Mouse (Mus musculus): ENCODE results near the gene Mrps25. TPM values are rescaled to one million over a fixed set of nuclear protein-coding genes. Genes with fewer than 3 reads are reported as not detected.

Gene Mrps25
- 82.3 and 85.0 TPM in 2 replicates for polyA plus RNA-seq (2014; fragmentation: Nextera tagmentation; extraction: Ambion mirVana)

- under 1% methylated on average over 42 of the region's 42 CpGs for WGBS
- H3K9ac ChIP-seq (ENCODE audit: low read length): peak within 1 kb of the TSS; percentile 59
- peak; percentile 92 for ATAC-seq (ENCODE audit: insufficient read depth, low FRiP score, low TSS enrichment)
These were observed at the start of gene Mrps25 for GRCm38 (mm10) chr6:92183621-92184131. Mrps25 (minus strand) TSS chr6:92184033.

GRCm38 (mm10) chr6:92231762-92232161 is 47.9 kb upstream of the Mrps25 start:
- Histone ChIP-seq H3K27me3 (ENCODE audit: control insufficient read depth, insufficient read depth, low read length) (no peaks in the 10 kb centered on the region), H3K4me3 (ENCODE audit: low read depth, low read length) (no peak overlapping the region), H3K4me1 (ENCODE audit: control insufficient read depth, insufficient read depth, low read length) (no peaks in the 10 kb centered on the region), H3K36me3 (ENCODE audit: control insufficient read depth, insufficient read depth, low read length) (no peaks in the 10 kb centered on the region), H3K27ac (ENCODE audit: low read depth, low read length) (no peak overlapping the region), H3K4me2 (ENCODE audit: low read depth) (no peak overlapping the region), H3K9me3 (ENCODE audit: control insufficient read depth, low read length) (no peaks in the 10 kb centered on the region), H3K9ac (ENCODE audit: low read length) (no peak overlapping the region)
- DNase-seq (ENCODE audit: low spot score) (no peak), ATAC-seq (ENCODE audit: insufficient read depth, low FRiP score, low TSS enrichment) (no peak)
- WGBS: 85% methylated on average over 4 of the region's 4 CpGs

More at GRCm38 (mm10) chr6:92183621-92184131, at the start of gene Mrps25:
- Histone ChIP-seq H3K4me2 (ENCODE audit: low read depth) (peak within 1 kb of the TSS; percentile 77), H3K27ac (ENCODE audit: low read depth, low read length) (no peak within 1 kb of the TSS), H3K27me3 (ENCODE audit: control insufficient read depth, insufficient read depth, low read length) (no peaks in the 10 kb centered on the region), H3K4me3 (ENCODE audit: low read depth, low read length) (peak within 1 kb of the TSS; percentile 60), H3K36me3 (ENCODE audit: control insufficient read depth, insufficient read depth, low read length) (no peaks in the 10 kb centered on the region), H3K4me1 (ENCODE audit: control insufficient read depth, insufficient read depth, low read length) (peaks cover 8% of the 10 kb centered on the region), H3K9me3 (ENCODE audit: control insufficient read depth, low read length) (no peaks in the 10 kb centered on the region)
- DNase-seq (ENCODE audit: low spot score): peak; percentile 87

GRCm38 (mm10) chr6:92231356-92231755 is 47.5 kb upstream of the Mrps25 start:
- Histone ChIP-seq H3K27me3 (ENCODE audit: control insufficient read depth, insufficient read depth, low read length) (no peaks in the 10 kb centered on the region), H3K4me2 (ENCODE audit: low read depth) (no peak overlapping the region), H3K9ac (ENCODE audit: low read length) (no peak overlapping the region), H3K4me3 (ENCODE audit: low read depth, low read length) (no peak overlapping the region), H3K9me3 (ENCODE audit: control insufficient read depth, low read length) (no peaks in the 10 kb centered on the region), H3K36me3 (ENCODE audit: control insufficient read depth, insufficient read depth, low read length) (no peaks in the 10 kb centered on the region), H3K4me1 (ENCODE audit: control insufficient read depth, insufficient read depth, low read length) (no peaks in the 10 kb centered on the region), H3K27ac (ENCODE audit: low read depth, low read length) (no peak overlapping the region)
- DNase-seq (ENCODE audit: low spot score) (no peak), ATAC-seq (ENCODE audit: insufficient read depth, low FRiP score, low TSS enrichment) (no peak)
- 81% methylated on average over 1 of the region's 1 CpGs for WGBS

GRCm38 (mm10) chr6:92229586-92229985 is 45.8 kb upstream of the Mrps25 start:
- no peaks in the 10 kb centered on the region for H3K9me3 ChIP-seq (ENCODE audit: control insufficient read depth, low read length)
- H3K36me3 ChIP-seq (ENCODE audit: control insufficient read depth, insufficient read depth, low read length): no peaks in the 10 kb centered on the region
- ATAC-seq (ENCODE audit: insufficient read depth, low FRiP score, low TSS enrichment) (no peak), DNase-seq (ENCODE audit: low spot score) (no peak)
- H3K27ac ChIP-seq (ENCODE audit: low read depth, low read length): no peak overlapping the region
- no peak overlapping the region for H3K4me2 ChIP-seq (ENCODE audit: low read depth)
- WGBS: 94% methylated on average over 2 of the region's 2 CpGs
- H3K27me3 ChIP-seq (ENCODE audit: control insufficient read depth, insufficient read depth, low read length): no peaks in the 10 kb centered on the region
- H3K9ac ChIP-seq (ENCODE audit: low read length): no peak overlapping the region
- H3K4me3 ChIP-seq (ENCODE audit: low read depth, low read length): no peak overlapping the region
- H3K4me1 ChIP-seq (ENCODE audit: control insufficient read depth, insufficient read depth, low read length): no peaks in the 10 kb centered on the region

- H3K9ac ChIP-seq (ENCODE audit: low read length): no peak overlapping the region
- no peaks in the 10 kb centered on the region for H3K36me3 ChIP-seq (ENCODE audit: control insufficient read depth, insufficient read depth, low read length)
- H3K4me2 ChIP-seq (ENCODE audit: low read depth): no peak overlapping the region
- no peaks in the 10 kb centered on the region for H3K4me1 ChIP-seq (ENCODE audit: control insufficient read depth, insufficient read depth, low read length)
- H3K9me3 ChIP-seq (ENCODE audit: control insufficient read depth, low read length): no peaks in the 10 kb centered on the region
- H3K4me3 ChIP-seq (ENCODE audit: low read depth, low read length): no peak overlapping the region
- H3K27me3 ChIP-seq (ENCODE audit: control insufficient read depth, insufficient read depth, low read length): no peaks in the 10 kb centered on the region
- H3K27ac ChIP-seq (ENCODE audit: low read depth, low read length): no peak overlapping the region
- DNase-seq (ENCODE audit: low spot score) (no peak), ATAC-seq (ENCODE audit: insufficient read depth, low FRiP score, low TSS enrichment) (no peak)
These were observed 45.3 kb upstream of the Mrps25 start for GRCm38 (mm10) chr6:92229103-92229502.

GRCm38 (mm10) chr6:92224981-92225380 is 41.1 kb upstream of the Mrps25 start:
- Histone ChIP-seq H3K4me3 (ENCODE audit: low read depth, low read length) (no peak overlapping the region), H3K9ac (ENCODE audit: low read length) (no peak overlapping the region), H3K36me3 (ENCODE audit: control insufficient read depth, insufficient read depth, low read length) (no peaks in the 10 kb centered on the region), H3K4me2 (ENCODE audit: low read depth) (no peak overlapping the region), H3K27me3 (ENCODE audit: control insufficient read depth, insufficient read depth, low read length) (no peaks in the 10 kb centered on the region), H3K27ac (ENCODE audit: low read depth, low read length) (no peak overlapping the region), H3K9me3 (ENCODE audit: control insufficient read depth, low read length) (no peaks in the 10 kb centered on the region), H3K4me1 (ENCODE audit: control insufficient read depth, insufficient read depth, low read length) (no peaks in the 10 kb centered on the region)
- 86% methylated on average over 1 of the region's 1 CpGs for WGBS
- ATAC-seq (ENCODE audit: insufficient read depth, low FRiP score, low TSS enrichment) (no peak), DNase-seq (ENCODE audit: low spot score) (no peak)

- Histone ChIP-seq H3K4me2 (ENCODE audit: low read depth) (no peak overlapping the region), H3K9me3 (ENCODE audit: control insufficient read depth, low read length) (no peaks in the 10 kb centered on the region), H3K27me3 (ENCODE audit: control insufficient read depth, insufficient read depth, low read length) (no peaks in the 10 kb centered on the region), H3K4me3 (ENCODE audit: low read depth, low read length) (no peak overlapping the region), H3K27ac (ENCODE audit: low read depth, low read length) (no peak overlapping the region), H3K4me1 (ENCODE audit: control insufficient read depth, insufficient read depth, low read length) (no peaks in the 10 kb centered on the region), H3K9ac (ENCODE audit: low read length) (no peak overlapping the region), H3K36me3 (ENCODE audit: control insufficient read depth, insufficient read depth, low read length) (no peaks in the 10 kb centered on the region)
- ATAC-seq (ENCODE audit: insufficient read depth, low FRiP score, low TSS enrichment) (no peak), DNase-seq (ENCODE audit: low spot score) (no peak)
- WGBS: 94% methylated on average over 3 of the region's 3 CpGs
These were observed 38.2 kb upstream of the Mrps25 start for GRCm38 (mm10) chr6:92222021-92222420.

GRCm38 (mm10) chr6:92221604-92222003 is 37.8 kb upstream of the Mrps25 start:
- Histone ChIP-seq H3K4me2 (ENCODE audit: low read depth) (no peak overlapping the region), H3K4me3 (ENCODE audit: low read depth, low read length) (no peak overlapping the region), H3K9ac (ENCODE audit: low read length) (no peak overlapping the region), H3K27me3 (ENCODE audit: control insufficient read depth, insufficient read depth, low read length) (no peaks in the 10 kb centered on the region), H3K27ac (ENCODE audit: low read depth, low read length) (no peak overlapping the region), H3K36me3 (ENCODE audit: control insufficient read depth, insufficient read depth, low read length) (no peaks in the 10 kb centered on the region), H3K4me1 (ENCODE audit: control insufficient read depth, insufficient read depth, low read length) (no peaks in the 10 kb centered on the region), H3K9me3 (ENCODE audit: control insufficient read depth, low read length) (no peaks in the 10 kb centered on the region)
- DNase-seq (ENCODE audit: low spot score) (no peak), ATAC-seq (ENCODE audit: insufficient read depth, low FRiP score, low TSS enrichment) (no peak)
- WGBS: 82% methylated on average over 6 of the region's 6 CpGs

- Histone ChIP-seq H3K9me3 (ENCODE audit: control insufficient read depth, low read length) (no peaks in the 10 kb centered on the region), H3K36me3 (ENCODE audit: control insufficient read depth, insufficient read depth, low read length) (no peaks in the 10 kb centered on the region), H3K27ac (ENCODE audit: low read depth, low read length) (no peak overlapping the region), H3K4me2 (ENCODE audit: low read depth) (no peak overlapping the region), H3K27me3 (ENCODE audit: control insufficient read depth, insufficient read depth, low read length) (no peaks in the 10 kb centered on the region), H3K9ac (ENCODE audit: low read length) (no peak overlapping the region), H3K4me3 (ENCODE audit: low read depth, low read length) (no peak overlapping the region), H3K4me1 (ENCODE audit: control insufficient read depth, insufficient read depth, low read length) (no peaks in the 10 kb centered on the region)
- WGBS: 61% methylated on average over 3 of the region's 3 CpGs
- ATAC-seq (ENCODE audit: insufficient read depth, low FRiP score, low TSS enrichment) (no peak), DNase-seq (ENCODE audit: low spot score) (peak; percentile 30)
These were observed 35.6 kb upstream of the Mrps25 start for GRCm38 (mm10) chr6:92219445-92219844.
